Mouse (Mus musculus) neutrophil, adult 65 days (primary cell): Measurements from ENCODE around the gene Syne1. TPM values are rescaled to one million over a fixed set of nuclear protein-coding genes. Genes with fewer than 3 reads are reported as not detected.

Source experiments
- total RNA-seq: library from RNA; stranded (reverse); gene quantifications from 2 replicates; pipeline ENCODE4 v1.2.4, GENCODE M21; 2023

The Syne1 gene
- 560 and 781 TPM in 2 replicates for total RNA-seq

GRCm38 (mm10) chr10:5551382-5551781 is at the start of gene Syne1:
Gene Syne1, minus strand, starts transcription at chr10:5551482.

DNA sequence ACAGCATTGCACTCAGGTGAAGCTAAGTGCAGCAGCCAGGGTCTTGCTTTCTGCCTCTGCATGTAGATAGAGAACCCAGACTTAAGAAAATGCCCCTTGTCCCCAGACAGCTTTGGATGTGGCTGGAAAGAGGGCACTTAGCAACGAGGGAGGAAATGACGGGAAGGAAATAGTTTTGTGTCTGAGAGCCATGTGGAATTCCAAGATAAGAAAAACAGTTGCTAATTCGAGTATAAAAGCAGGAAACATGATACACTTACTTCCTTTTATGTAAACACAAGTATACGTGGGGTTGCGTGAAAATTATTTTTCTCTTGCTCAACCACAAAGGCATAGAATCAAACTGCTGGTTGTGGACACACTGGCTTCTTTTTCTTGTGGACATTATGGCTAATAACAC is 42.2 kb upstream of the Syne1 start, which contains the start of gene Myct1:
Gene Myct1, plus strand, starts transcription at position 312 of the 400 bp plus-strand sequence.

DNA sequence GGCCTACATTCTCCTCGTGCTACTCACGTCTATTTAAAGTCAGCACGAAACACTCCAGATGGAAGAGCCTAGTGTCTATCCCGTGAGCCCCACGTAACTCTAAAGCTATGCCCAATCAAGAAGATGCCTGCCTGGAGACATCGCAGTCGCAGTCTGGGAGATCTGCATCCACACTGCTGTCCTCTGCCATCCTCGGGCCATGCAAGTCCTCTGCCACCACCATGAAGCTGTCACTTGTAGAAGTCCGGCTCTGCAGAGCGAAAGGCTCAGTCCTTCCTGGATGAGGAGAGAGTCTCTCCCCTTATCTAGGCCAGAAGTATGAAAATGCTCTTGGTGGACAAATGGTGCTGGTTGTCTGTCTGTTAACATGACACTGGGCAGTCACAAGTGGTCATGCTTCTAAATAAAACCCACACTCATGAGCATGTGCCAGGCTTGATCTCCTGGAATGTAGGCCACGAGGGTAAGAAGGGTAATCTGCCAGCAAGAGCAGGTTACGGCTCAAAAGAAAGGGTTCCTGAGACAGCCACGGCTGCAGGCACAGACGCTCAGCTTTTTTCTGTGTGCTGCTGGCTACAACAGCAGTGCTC is 482.5 kb downstream of the Syne1 start, which contains the start of gene Gm10097:
Gene Gm10097, plus strand, starts transcription at position 517 of the 590 bp plus-strand sequence.

Other genes starting within 250 kb of the Syne1 start
- not detected in 2 replicates for gene Myct1, start 42.3 kb upstream of the Syne1 start, total RNA-seq
- not detected in 2 replicates for gene Vip, start 87.7 kb upstream of the Syne1 start, total RNA-seq